Mouse (Mus musculus) brain, embryonic 14.5 days (tissue): ENCODE measurements around the gene Ercc1.

Experiments
- CTCF ChIP-seq: fragments of 200-500 bp; IDR thresholded peaks from 2 replicates; pipeline ENCODE4 v1.5.1; 2012; ENCODE audit warnings: inconsistent platforms, mild to moderate bottlenecking, moderate library complexity, borderline replicate concordance; ENCODE audit not compliant: insufficient read depth, insufficient read length; ENCODE audit errors: extremely low read depth
- POLR2A ChIP-seq: fragments of 200-500 bp; IDR thresholded peaks from 2 replicates; pipeline ENCODE4 v1.6.1; 2012; ENCODE audit warnings: mild to moderate bottlenecking, inconsistent platforms, borderline replicate concordance; ENCODE audit not compliant: poor library complexity, insufficient read depth, insufficient read length, severe bottlenecking; ENCODE audit errors: extremely low read depth

- TF ChIP-seq POLR2A (no peak), CTCF (no peak)
Measured at GRCm38 (mm10) chr7:19327128-19327527, 17.4 kb upstream of the Ercc1 start.
